Mouse (Mus musculus) liver, adult 2 months (tissue): ENCODE measurements around the gene Elmsan1.

Experiments
- CTCF ChIP-seq: fragments of 200-500 bp; IDR thresholded peaks from 2 replicates; pipeline ENCODE4 v1.5.1; 2011; ENCODE audit warnings: low read depth, low read length, control low read depth
- POLR2A ChIP-seq: fragments of 200-500 bp; IDR thresholded peaks from 2 replicates; pipeline ENCODE4 v1.6.1; 2011; ENCODE audit warnings: low read length, control low read depth; ENCODE audit not compliant: insufficient read depth; ENCODE audit errors: extremely low read depth

DNA sequence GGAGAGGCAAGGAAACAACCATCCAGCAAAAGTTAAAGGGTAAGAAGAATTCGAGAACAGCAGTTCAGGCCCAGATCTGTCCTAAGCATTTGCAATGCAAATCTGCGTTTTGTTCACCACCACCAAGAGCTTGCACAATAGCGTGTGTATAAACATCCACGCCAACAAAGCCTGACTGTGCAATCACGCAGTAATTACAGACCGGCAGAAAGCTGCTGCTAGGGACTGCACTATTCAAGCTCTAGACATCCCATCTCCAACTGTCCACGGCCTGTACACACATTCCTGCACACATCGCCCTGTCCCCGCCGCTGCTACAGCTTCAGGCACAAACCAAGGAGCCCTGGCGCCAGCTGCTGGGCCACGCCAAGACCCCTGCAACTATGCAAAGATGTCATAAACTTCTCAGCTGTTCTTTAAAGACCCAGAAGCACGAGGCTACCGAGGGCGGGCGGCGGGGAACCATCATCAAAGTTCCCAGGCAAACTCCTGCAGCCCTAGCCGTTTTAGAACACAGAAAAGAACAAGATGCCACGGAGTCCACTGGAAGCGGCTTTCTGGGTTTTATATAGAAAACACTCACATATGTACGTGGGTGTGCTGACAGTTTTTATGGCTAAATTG lies 1.1 kb downstream of the Elmsan1 start:
- TF ChIP-seq CTCF (no peak), POLR2A (no peak)
